Mouse (Mus musculus): ENCODE measurements around the gene Fam160b1.

GRCm38 (mm10) chr19:57402364-57402763 lies 41.9 kb downstream of the Fam160b1 start:
- no peak for TF ChIP-seq CTCF (IDR thresholded peaks at IDR 0.05)
- TF ChIP-seq EP300 (IDR thresholded peaks at IDR 0.05) = no peak
